Mouse (Mus musculus) erythroblast, embryonic 14.5 days (primary cell): Measurements from ENCODE around the gene Ethe1.

Source experiments
- GATA1 ChIP-seq: IDR thresholded peaks from 2 replicates; pipeline ENCODE4 v1.6.1; 2012; ENCODE audit warnings: low read length, inconsistent platforms, mixed read lengths
- TAL1 ChIP-seq: IDR thresholded peaks from 3 replicates; pipeline ENCODE4 v1.6.1; 2012; ENCODE audit warnings: low read length, inconsistent platforms, mixed read lengths

- TF ChIP-seq GATA1 (no peak), TAL1 (no peak)
Observed at GRCm38 (mm10) chr7:24612308-24612910, 25.1 kb downstream of the Ethe1 start.
